ENCODE assay signal across 24 mouse cellular contexts in the genomic region with DNA sequence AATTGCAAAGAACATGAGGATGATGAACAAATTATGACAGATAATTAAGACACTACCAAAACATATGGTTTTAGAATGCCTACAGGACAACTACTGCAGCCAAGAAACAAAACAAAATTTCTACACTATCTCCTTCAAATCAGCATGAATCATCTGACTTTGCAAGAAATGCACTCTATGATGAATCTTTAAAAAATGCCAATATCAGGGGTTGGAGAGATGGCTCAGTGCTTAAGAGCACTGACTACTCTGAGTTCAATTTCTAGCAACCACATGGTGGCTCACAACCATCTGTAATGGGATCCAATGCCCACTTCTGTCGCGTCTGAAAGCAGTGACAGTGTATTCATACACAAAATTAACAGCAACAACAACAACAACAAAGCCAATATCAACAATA. TPM values are rescaled to one million over a fixed set of nuclear protein-coding genes. Genes with fewer than 3 reads are reported as not detected.
DNase-seq lines count a peak whose midpoint lies in the region; TF ChIP-seq lines count a peak whose summit lies in the region.
"Had no signal": no experiment of that assay in that cellular context is flagged by ENCODE, and none has a peak within 500 bp of the region (broad histone marks: within the 10 kb centered on the region; RNA-seq: fewer than 3 reads in every experiment).

No protein-coding gene starts in this region.

- no peak overlapping the region for H3K4me3 ChIP-seq in layer of hippocampus, adult 2 months

- no peak for DNase-seq in layer of hippocampus, adult 2 months (ENCODE audit: low spot score in 2 of 2)
- no peak for DNase-seq in layer of hippocampus, adult 8-10 months (ENCODE audit: low spot score in 2 of 2)
- DNase-seq in 3T3-L1 (ENCODE audit: low read depth, low spot score) (peak; percentile 52), NIH3T3 (ENCODE audit: low read depth) (peak; percentile 56)
- DNase-seq in right cerebral cortex, postnatal 4 days: no peak
- no peak for DNase-seq in B cell, adult 2 months
- DNase-seq: adrenal gland, adult 2 months; adrenal gland, adult 8-10 months; adrenal gland, postnatal 10 days; adrenal gland, postnatal 14 days; adrenal gland, postnatal 25 days; adrenal gland, postnatal 36 days; cerebellum, adult 11 months; cerebellum, adult 11-12 months; cerebellum, adult 18-20 months; cerebellum, adult 2 months; cerebellum, adult 8-10 months; cerebellum, adult 9-10 months had no signal

- TF ChIP-seq CTCF in layer of hippocampus, adult 2 months (conservative IDR thresholded peaks at IDR 0.05): 0 out of 2 replicates have a peak, but pooled peaks have one; percentile 8

- H3K27ac ChIP-seq in layer of hippocampus, adult 2 months: no peak overlapping the region

RNA-seq across cellular contexts. Expression of gene Myocos, which starts 35.7 kb away (rescaled TPM):
- not detected for total RNA-seq in layer of hippocampus, adult 2 months (2021)
- total RNA-seq in layer of hippocampus, adult 8-10 months (2022): not detected
- total RNA-seq: adrenal gland, adult 18-20 months; adrenal gland, adult 2 months; adrenal gland, adult 8-10 months; adrenal gland, postnatal 10 days; adrenal gland, postnatal 14 days; adrenal gland, postnatal 25 days; adrenal gland, postnatal 36 days; adrenal gland, postnatal 4 days; CH12.LX; ES-E14; G1E; MEL had no signal

RNA-seq across cellular contexts. Expression of gene Prrc2c, which starts 46.6 kb away (rescaled TPM):
- total RNA-seq in layer of hippocampus, adult 2 months (2021): 100 to 1,000 TPM; 177 to 199 TPM
- total RNA-seq in layer of hippocampus, adult 8-10 months (2022): 100 to 1,000 TPM; 173 to 205 (median 183) TPM

RNA-seq across cellular contexts. Expression of gene Myoc, which starts 54.8 kb away (rescaled TPM):
- total RNA-seq in layer of hippocampus, adult 2 months (2021): 1 to 10 TPM; 4.1 TPM
- 1 to 10 TPM; 6.2 to 9.7 (median 7.1) TPM for total RNA-seq in layer of hippocampus, adult 8-10 months (2022)
- total RNA-seq: CH12.LX, ES-E14, MEL had no signal

Comparison
In these comparisons a context has a peak if more than half of its experiments do, and no peak if none do; other contexts are left out.
1. DNase-seq: peak in 3T3-L1 (single experiment) and NIH3T3 (single experiment); none in layer of hippocampus, adult 2 months (0 of 2), layer of hippocampus, adult 8-10 months (0 of 2), right cerebral cortex, postnatal 4 days (single experiment) and B cell, adult 2 months (0 of 2).